Comparison of ENCODE assay signal across 19 mouse cellular contexts in the genomic region with DNA sequence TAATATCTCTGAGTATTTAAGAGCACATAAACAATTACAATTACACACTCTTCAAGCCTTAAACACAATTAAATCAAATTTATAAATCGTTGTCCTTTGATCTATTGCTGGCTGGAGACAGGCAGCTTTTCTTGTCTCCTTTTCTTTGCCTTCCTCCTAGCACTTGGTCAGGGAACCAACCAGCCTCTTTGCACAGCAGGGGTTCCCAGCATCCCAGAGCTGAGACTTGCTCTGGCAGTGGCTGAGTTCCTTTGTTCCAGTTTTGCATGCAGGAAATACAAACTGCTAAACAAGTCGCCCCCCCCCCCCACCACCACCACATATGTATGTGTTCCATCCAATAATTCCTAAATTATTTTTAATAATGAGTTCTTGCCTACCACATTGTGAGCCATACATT.
DNase-seq lines count a peak whose midpoint lies in the region; ATAC-seq and TF ChIP-seq lines count a peak whose summit lies in the region.
"Had no signal": no experiment of that assay in that cellular context is flagged by ENCODE, and none has a peak within 500 bp of the region (broad histone marks: within the 10 kb centered on the region; RNA-seq: fewer than 3 reads in every experiment).

No protein-coding gene starts in this region.

- no peak for TF ChIP-seq RAD21 in CH12.LX (IDR thresholded peaks at IDR 0.05; ENCODE audit: low read depth, low read length)

- no peak overlapping the region for H3K27ac ChIP-seq in CH12.LX (ENCODE audit: insufficient read depth, low read depth)
- H3K27ac ChIP-seq: embryonic facial prominence, embryonic 15.5 days; forebrain, embryonic 12.5 days; heart, embryonic 10.5 days; midbrain, embryonic 13.5 days had no signal

- peak; percentile 16 for DNase-seq in embryo, embryonic 11 days
- no peak for DNase-seq in embryo, embryonic 10 days (ENCODE audit: low spot score)
- DNase-seq in CH12.LX (ENCODE audit: extremely low read depth): peak; percentile 6
- peak; percentile 42 for DNase-seq in cerebellum, adult 11 months
- DNase-seq in cerebellum, postnatal 14 days: peak; percentile 63 to 66
- DNase-seq in ovary, postnatal 14 days (ENCODE audit: low spot score): no peak
- DNase-seq: gastrocnemius, postnatal 36 days; heart, postnatal 14 days; kidney, adult 9 months; layer of hippocampus, postnatal 36 days; lung, adult 18-20 months; lung, postnatal 4 days had no signal

- H3K79me2 ChIP-seq in CH12.LX (replicated peaks; ENCODE audit: control insufficient read depth, extremely low read depth, insufficient read depth, poor library complexity, severe bottlenecking): no peaks in the 10 kb centered on the region

- H3K9me3 ChIP-seq in CH12.LX (replicated peaks; ENCODE audit: low read length): no peaks in the 10 kb centered on the region
- H3K9me3 ChIP-seq: embryonic facial prominence, embryonic 15.5 days; forebrain, embryonic 12.5 days; heart, embryonic 10.5 days; midbrain, embryonic 13.5 days had no signal

- TF ChIP-seq POLR2A in CH12.LX (IDR thresholded peaks at IDR 0.05; ENCODE audit: low read depth, low read length): no peak

- ATAC-seq in erythroblast, adult 5-6 weeks (replicated peaks; ENCODE audit: low FRiP score, poor library complexity, severe bottlenecking): no peak
- no peak for ATAC-seq in megakaryocyte progenitor cell, adult 5-6 weeks (replicated peaks; ENCODE audit: poor library complexity)
- ATAC-seq: midbrain, embryonic 13.5 days; Patski had no signal

- peaks cover under 1 to 45% of the 10 kb centered on the region in 2 experiments; a peak in 2 of 4 replicates for H3K4me1 ChIP-seq in CH12.LX (ENCODE audit: control insufficient read depth in 1 of 2, insufficient read depth in 2 of 2)
- H3K4me1 ChIP-seq: embryonic facial prominence, embryonic 15.5 days; forebrain, embryonic 12.5 days; heart, embryonic 10.5 days; midbrain, embryonic 13.5 days had no signal

- no peak for TF ChIP-seq CTCF in CH12.LX (conservative IDR thresholded peaks at IDR 0.05 in 1 of 2, IDR thresholded peaks at IDR 0.05 in 1 of 2; ENCODE audit: low read depth in 2 of 2, low read length in 2 of 2)

- dilution Hi-C loops in CH12.LX (cut with MboI; ENCODE audit: extremely low pct_ligation_motif_present, extremely low pct_unique_long_range_greater_than_20kb, low sequenced_read_pairs): no loop called here

- TF ChIP-seq EP300 in CH12.LX (IDR thresholded peaks at IDR 0.05; ENCODE audit: low read length): no peak

- in situ Hi-C loops in CH12.LX (cut with MboI; ENCODE audit: low pct_ligation_motif_present, low pct_unique_long_range_greater_than_20kb, low sequenced_read_pairs): loop anchor here (25.0 kb wide), 2 partner anchors 166 to 741 kb away; a partner anchor contains a TSS

- H3K4me2 ChIP-seq in CH12.LX (ENCODE audit: insufficient read depth, low read depth, poor library complexity, severe bottlenecking): no peak overlapping the region
- H3K4me2 ChIP-seq: embryonic facial prominence, embryonic 15.5 days; forebrain, embryonic 12.5 days; midbrain, embryonic 13.5 days had no signal

- H3K9ac ChIP-seq in CH12.LX (ENCODE audit: insufficient read depth, low read depth): no peak overlapping the region
- H3K9ac ChIP-seq: embryonic facial prominence, embryonic 15.5 days; forebrain, embryonic 12.5 days; midbrain, embryonic 13.5 days had no signal

- H3K36me3 ChIP-seq in CH12.LX (replicated peaks in 1 of 2; ENCODE audit: control insufficient read depth in 1 of 2, insufficient read depth in 1 of 2, low read length in 1 of 2): no peaks in the 10 kb centered on the region
- H3K36me3 ChIP-seq: embryonic facial prominence, embryonic 15.5 days; forebrain, embryonic 12.5 days; heart, embryonic 10.5 days; midbrain, embryonic 13.5 days had no signal

- no peaks in the 10 kb centered on the region for H3K27me3 ChIP-seq in CH12.LX (replicated peaks)
- H3K27me3 ChIP-seq: embryonic facial prominence, embryonic 15.5 days; forebrain, embryonic 12.5 days; midbrain, embryonic 13.5 days; Patski had no signal

- H3K4me3 ChIP-seq in CH12.LX (replicated peaks in 1 of 3; ENCODE audit: low read depth in 2 of 3, low read length in 2 of 3, poor library complexity in 1 of 3): no peak overlapping the region
- H3K4me3 ChIP-seq: embryonic facial prominence, embryonic 15.5 days; forebrain, embryonic 12.5 days; heart, embryonic 10.5 days; midbrain, embryonic 13.5 days had no signal

TF ChIP-seq in CH12.LX, 34 proteins besides CTCF, POLR2A, EP300 and RAD21:
- no peak for TF ChIP-seq KAT2A (IDR thresholded peaks at IDR 0.05; ENCODE audit: insufficient replicate concordance, low read length)
- TF ChIP-seq PAX5 (IDR thresholded peaks at IDR 0.05; ENCODE audit: low read length): no peak
- no peak for TF ChIP-seq UBTF (IDR thresholded peaks at IDR 0.05; ENCODE audit: low read depth, low read length)
- no peak for TF ChIP-seq IRF4 (IDR thresholded peaks at IDR 0.05; ENCODE audit: low read depth, low read length)
- TF ChIP-seq NRF1 (IDR thresholded peaks at IDR 0.05; ENCODE audit: low read depth, low read length): no peak
- no peak for TF ChIP-seq MAX (IDR thresholded peaks at IDR 0.05; ENCODE audit: low read length)
- TF ChIP-seq USF2 (conservative IDR thresholded peaks at IDR 0.05; ENCODE audit: low read depth, low read length): no peak
- TF ChIP-seq ZKSCAN1 (IDR thresholded peaks at IDR 0.05; ENCODE audit: borderline replicate concordance, low read depth, low read length): no peak
- TF ChIP-seq ZMIZ1 (IDR thresholded peaks at IDR 0.05; ENCODE audit: low read depth, low read length): no peak
- no peak for TF ChIP-seq SMC3 (IDR thresholded peaks at IDR 0.05; ENCODE audit: low read depth, low read length)
- no peak for TF ChIP-seq SIN3A (IDR thresholded peaks at IDR 0.05; ENCODE audit: low read length)
- no peak for TF ChIP-seq NELFE (IDR thresholded peaks at IDR 0.05; ENCODE audit: low read depth, low read length)
- no peak for TF ChIP-seq JUN (IDR thresholded peaks at IDR 0.05; ENCODE audit: insufficient read depth, low read depth, low read length)
- no peak for TF ChIP-seq CHD2 (IDR thresholded peaks at IDR 0.05; ENCODE audit: low read length)
- no peak for TF ChIP-seq TCF12 (IDR thresholded peaks at IDR 0.05; ENCODE audit: low read depth, low read length)
- TF ChIP-seq BHLHE40 (IDR thresholded peaks at IDR 0.05; ENCODE audit: low read depth, low read length): no peak

Comparison
In these comparisons a context has a peak if more than half of its experiments do, and no peak if none do; other contexts are left out.
1. DNase-seq: peak in embryo, embryonic 11 days (single experiment), CH12.LX (single experiment), cerebellum, adult 11 months (single experiment) and cerebellum, postnatal 14 days (2 of 2); none in embryo, embryonic 10 days (single experiment) and ovary, postnatal 14 days (single experiment).